Mouse (Mus musculus) hindbrain, embryonic 15.5 days (tissue): ENCODE data around the gene Miga2. TPM values are rescaled to one million over a fixed set of nuclear protein-coding genes. Genes with fewer than 3 reads are reported as not detected.

Experiments
- ATAC-seq: fragments of 200-750 bp; cut with Nextera tagmentation; 2 replicates; pipeline ENCODE4 v1.8.0; 2017; ENCODE audit warnings: low read depth, moderate number of reproducible peaks, moderate TSS enrichment; ENCODE audit not compliant: low FRiP score
- H3K27ac ChIP-seq: fragments of 300-500 bp; sonication (generic); replicated peaks from 2 replicates; pipeline ENCODE4 v1.5.1; 2015; ENCODE audit warnings: mild to moderate bottlenecking, inconsistent platforms
- H3K27me3 ChIP-seq: fragments of 300-500 bp; sonication (generic); 2 replicates; pipeline ENCODE4 v1.6.1; 2015; ENCODE audit warnings: control low read depth, inconsistent platforms
- H3K36me3 ChIP-seq: fragments of 300-500 bp; sonication (generic); 2 replicates; pipeline ENCODE4 v1.6.1; 2015; ENCODE audit warnings: control low read depth, inconsistent platforms
- H3K4me1 ChIP-seq: fragments of 300-500 bp; sonication (generic); replicated peaks from 2 replicates; pipeline ENCODE4 v1.6.1; 2015; ENCODE audit warnings: control low read depth, inconsistent platforms
- H3K4me2 ChIP-seq: fragments of 300-500 bp; sonication (generic); 2 replicates; pipeline ENCODE4 v1.6.1; 2015; ENCODE audit warnings: moderate library complexity, mild to moderate bottlenecking, inconsistent platforms
- H3K4me3 ChIP-seq: fragments of 300-500 bp; sonication (generic); 2 replicates; pipeline ENCODE4 v1.5.1; 2015; ENCODE audit warnings: mild to moderate bottlenecking, inconsistent platforms
- H3K9ac ChIP-seq: fragments of 300-500 bp; sonication (generic); 2 replicates; pipeline ENCODE4 v1.6.1; 2015; ENCODE audit warnings: inconsistent platforms
- H3K9me3 ChIP-seq: fragments of 300-500 bp; sonication (generic); 2 replicates; pipeline ENCODE4 v1.6.1; 2016; ENCODE audit warnings: control low read depth, inconsistent platforms
- WGBS: fragments of 180-500 bp; shearing (Covaris S2); methylation state at CpG from one replicate; pipeline ENCODE4 v1.1.7; 2015; 5-methylcytosine and 5-hydroxymethylcytosine counted together
- polyA plus RNA-seq: library from polyadenylated mRNA; unstranded; fragments of >200 nt; fragmentation: Nextera tagmentation; extraction: Ambion mirVana; gene quantifications from 2 replicates; pipeline ENCODE4 v1.2.1, GENCODE M21; 2015

The Miga2 gene
- polyA plus RNA-seq, 1 experiment from 2014 or later = 35.0 TPM

GRCm38 (mm10) chr2:30402843-30403242, 38.8 kb downstream of the Miga2 start:
- no peak overlapping the region for H3K4me2 ChIP-seq
- peaks cover 58% of the 10 kb centered on the region for H3K36me3 ChIP-seq
- no peak for ATAC-seq
- H3K4me3 ChIP-seq = no peak overlapping the region
- no peaks in the 10 kb centered on the region for H3K9me3 ChIP-seq
- H3K9ac ChIP-seq = no peak overlapping the region
- H3K27me3 ChIP-seq = no peaks in the 10 kb centered on the region
- H3K4me1 ChIP-seq = peaks cover 15% of the 10 kb centered on the region
- 66% methylated on average over 2 of the region's 2 CpGs for WGBS
- no peak overlapping the region for H3K27ac ChIP-seq

- Histone ChIP-seq H3K9ac (no peak overlapping the region), H3K36me3 (peaks cover 68% of the 10 kb centered on the region), H3K4me1 (peaks cover 13% of the 10 kb centered on the region), H3K4me2 (no peak overlapping the region), H3K9me3 (no peaks in the 10 kb centered on the region), H3K4me3 (no peak overlapping the region), H3K27me3 (no peaks in the 10 kb centered on the region), H3K27ac (no peak overlapping the region)
- 89% methylated on average over 1 of the region's 1 CpGs for WGBS
- ATAC-seq = no peak
Observed at GRCm38 (mm10) chr2:30403870-30404269, 39.8 kb downstream of the Miga2 start.

GRCm38 (mm10) chr2:30407221-30407620, 43.2 kb downstream of the Miga2 start:
- no peak overlapping the region for H3K9ac ChIP-seq
- H3K4me3 ChIP-seq = no peak overlapping the region
- 87% methylated on average over 2 of the region's 2 CpGs for WGBS
- peaks cover 83% of the 10 kb centered on the region for H3K36me3 ChIP-seq
- peaks cover 3% of the 10 kb centered on the region; the same call in 1 of the 2 replicates for H3K4me1 ChIP-seq
- H3K27me3 ChIP-seq = no peaks in the 10 kb centered on the region
- no peak overlapping the region for H3K27ac ChIP-seq
- no peaks in the 10 kb centered on the region for H3K9me3 ChIP-seq
- ATAC-seq = no peak
- H3K4me2 ChIP-seq = no peak overlapping the region

GRCm38 (mm10) chr2:30407778-30408177, 43.7 kb downstream of the Miga2 start:
- no peak overlapping the region for H3K4me3 ChIP-seq
- WGBS = 89% methylated on average over 10 of the region's 10 CpGs
- H3K27ac ChIP-seq = no peak overlapping the region
- no peak for ATAC-seq
- no peaks in the 10 kb centered on the region for H3K9me3 ChIP-seq
- peaks cover 8% of the 10 kb centered on the region; the same call in 1 of the 2 replicates for H3K4me1 ChIP-seq
- H3K27me3 ChIP-seq = no peaks in the 10 kb centered on the region
- no peak overlapping the region for H3K9ac ChIP-seq
- H3K36me3 ChIP-seq = peaks cover 77% of the 10 kb centered on the region
- no peak overlapping the region for H3K4me2 ChIP-seq

- peaks cover 69% of the 10 kb centered on the region for H3K36me3 ChIP-seq
Observed at GRCm38 (mm10) chr2:30408452-30409100, 44.5 kb downstream of the Miga2 start.

GRCm38 (mm10) chr2:30409454-30410176, 45.6 kb downstream of the Miga2 start:
- no peaks in the 10 kb centered on the region for H3K27me3 ChIP-seq
- H3K9ac ChIP-seq = no peak overlapping the region
- no peak overlapping the region for H3K4me3 ChIP-seq
- H3K27ac ChIP-seq = no peak overlapping the region
- peaks cover 60% of the 10 kb centered on the region for H3K36me3 ChIP-seq
- peaks cover 27% of the 10 kb centered on the region for H3K4me1 ChIP-seq
- ATAC-seq = no peak
- H3K4me2 ChIP-seq = no peak overlapping the region
- 91% methylated on average over 5 of the region's 5 CpGs for WGBS
- no peaks in the 10 kb centered on the region for H3K9me3 ChIP-seq

More at GRCm38 (mm10) chr2:30408452-30409100, 44.5 kb downstream of the Miga2 start:
- WGBS = 87% methylated on average over 8 of the region's 8 CpGs
- no peak for ATAC-seq
- Histone ChIP-seq H3K4me1 (peaks cover 16% of the 10 kb centered on the region), H3K27ac (no peak overlapping the region), H3K9ac (no peak overlapping the region), H3K4me3 (no peak overlapping the region), H3K9me3 (no peaks in the 10 kb centered on the region), H3K4me2 (no peak overlapping the region), H3K27me3 (no peaks in the 10 kb centered on the region)

GRCm38 (mm10) chr2:30413038-30413973, 49.3 kb downstream of the Miga2 start:
- Histone ChIP-seq H3K4me1 (peaks cover 48% of the 10 kb centered on the region), H3K9ac (no peak overlapping the region; the same call in 1 of the 2 replicates), H3K9me3 (no peaks in the 10 kb centered on the region), H3K36me3 (peaks cover 27% of the 10 kb centered on the region), H3K4me3 (peak overlapping the region; percentile 81; the same call in 1 of the 2 replicates), H3K4me2 (peak overlapping the region; percentile 60), H3K27me3 (no peaks in the 10 kb centered on the region), H3K27ac (no peak overlapping the region)
- ATAC-seq = no peak
- WGBS = 81% methylated on average over 15 of the region's 16 CpGs

- Histone ChIP-seq H3K9ac (peak overlapping the region; percentile 92), H3K4me3 (peak overlapping the region; percentile 81), H3K36me3 (peaks cover 19% of the 10 kb centered on the region), H3K27me3 (no peaks in the 10 kb centered on the region), H3K27ac (no peak overlapping the region), H3K4me2 (peak overlapping the region; percentile 60), H3K4me1 (peaks cover 56% of the 10 kb centered on the region), H3K9me3 (no peaks in the 10 kb centered on the region)
- 89% methylated on average over 4 of the region's 4 CpGs for WGBS
- no peak for ATAC-seq
Observed at GRCm38 (mm10) chr2:30414101-30414500, 50.1 kb downstream of the Miga2 start.

GRCm38 (mm10) chr2:30414681-30415080, 50.6 kb downstream of the Miga2 start:
- WGBS = 38% methylated on average over 5 of the region's 5 CpGs

GRCm38 (mm10) chr2:30415157-30415935, 51.3 kb downstream of the Miga2 start, which contains the start of gene Crat:
TSS of gene Crat (minus strand) at chr2:30415813.
- peak within 1 kb of the TSS; percentile 98 for H3K27ac ChIP-seq
- H3K4me1 ChIP-seq = peaks cover 60% of the 10 kb centered on the region
- H3K27me3 ChIP-seq = no peaks in the 10 kb centered on the region
- peak within 1 kb of the TSS; percentile 81 for H3K4me3 ChIP-seq
- H3K9ac ChIP-seq = peak within 1 kb of the TSS; percentile 92
- no peaks in the 10 kb centered on the region for H3K9me3 ChIP-seq
- WGBS = under 1% methylated on average over 58 of the region's 58 CpGs
- ATAC-seq = peak; percentile 90
- H3K4me2 ChIP-seq = peak within 1 kb of the TSS; percentile 60
- peaks cover 8% of the 10 kb centered on the region for H3K36me3 ChIP-seq

More at GRCm38 (mm10) chr2:30414681-30415080, 50.6 kb downstream of the Miga2 start:
- Histone ChIP-seq H3K9ac (peak overlapping the region; percentile 92), H3K27me3 (no peaks in the 10 kb centered on the region), H3K27ac (peak overlapping the region; percentile 98), H3K36me3 (peaks cover 15% of the 10 kb centered on the region), H3K4me2 (peak overlapping the region; percentile 60), H3K4me1 (peaks cover 60% of the 10 kb centered on the region), H3K4me3 (peak overlapping the region; percentile 81), H3K9me3 (no peaks in the 10 kb centered on the region)
- no peak for ATAC-seq
